Mouse (Mus musculus) lung, embryonic 14.5 days (tissue): ENCODE data around the gene Cux1. TPM values are rescaled to one million over a fixed set of nuclear protein-coding genes. Genes with fewer than 3 reads are reported as not detected.

Source experiments
- ATAC-seq: fragments of 200-750 bp; cut with Nextera tagmentation; 2 replicates; pipeline ENCODE4 v1.8.0; 2017; ENCODE audit warnings: mild to moderate bottlenecking, moderate TSS enrichment, moderate library complexity; ENCODE audit not compliant: insufficient read depth
- DNase-seq: peaks from one replicate; pipeline ENCODE4 v3.0.0-alpha.2; 2015
- H3K27ac ChIP-seq: fragments of 300-500 bp; sonication (generic); 2 replicates; pipeline ENCODE4 v1.5.1; 2014; ENCODE audit warnings: low read depth, mild to moderate bottlenecking, moderate library complexity
- H3K27me3 ChIP-seq: fragments of 300-500 bp; sonication (generic); 2 replicates; pipeline ENCODE4 v1.6.1; 2014; ENCODE audit warnings: low read length, control low read depth; ENCODE audit not compliant: insufficient read depth
- H3K36me3 ChIP-seq: fragments of 300-500 bp; sonication (generic); 2 replicates; pipeline ENCODE4 v1.6.1; 2014; ENCODE audit warnings: control low read depth; ENCODE audit not compliant: insufficient read depth
- H3K4me1 ChIP-seq: fragments of 300-500 bp; sonication (generic); 2 replicates; pipeline ENCODE4 v1.6.1; 2014; ENCODE audit warnings: antibody characterized with exemption, control low read depth; ENCODE audit not compliant: insufficient read depth
- H3K4me2 ChIP-seq: fragments of 300-500 bp; sonication (generic); 2 replicates; pipeline ENCODE4 v1.6.1; 2014; ENCODE audit warnings: mild to moderate bottlenecking
- H3K4me3 ChIP-seq: fragments of 300-500 bp; sonication (generic); 2 replicates; pipeline ENCODE4 v1.5.1; 2014; ENCODE audit warnings: low read depth, low read length
- H3K9ac ChIP-seq: fragments of 300-500 bp; sonication (generic); 2 replicates; pipeline ENCODE4 v1.6.1; 2014
- H3K9me3 ChIP-seq: fragments of 300-500 bp; sonication (generic); 2 replicates; pipeline ENCODE4 v1.6.1; 2016; ENCODE audit warnings: low read depth, low read length, control low read depth
- CTCF ChIP-seq: IDR thresholded peaks from 2 replicates; pipeline ENCODE4 v1.5.1; 2016; ENCODE audit warnings: antibody characterized with exemption, low read depth
- WGBS: fragments of 180-500 bp; shearing (Covaris S2); extraction: QIAGEN DNeasy Blood & Tissue Kit; methylation state at CpG from one replicate; pipeline ENCODE4 v1.1.7; 2014; 5-methylcytosine and 5-hydroxymethylcytosine counted together
- polyA plus RNA-seq: library from polyadenylated mRNA; unstranded; fragments of >200 nt; fragmentation: Nextera tagmentation; extraction: Ambion mirVana; gene quantifications from 2 replicates; pipeline ENCODE4 v1.2.1, GENCODE M21; 2014

The Cux1 gene
- polyA plus RNA-seq, 1 experiment from 2014 or later: 104 TPM

DNA sequence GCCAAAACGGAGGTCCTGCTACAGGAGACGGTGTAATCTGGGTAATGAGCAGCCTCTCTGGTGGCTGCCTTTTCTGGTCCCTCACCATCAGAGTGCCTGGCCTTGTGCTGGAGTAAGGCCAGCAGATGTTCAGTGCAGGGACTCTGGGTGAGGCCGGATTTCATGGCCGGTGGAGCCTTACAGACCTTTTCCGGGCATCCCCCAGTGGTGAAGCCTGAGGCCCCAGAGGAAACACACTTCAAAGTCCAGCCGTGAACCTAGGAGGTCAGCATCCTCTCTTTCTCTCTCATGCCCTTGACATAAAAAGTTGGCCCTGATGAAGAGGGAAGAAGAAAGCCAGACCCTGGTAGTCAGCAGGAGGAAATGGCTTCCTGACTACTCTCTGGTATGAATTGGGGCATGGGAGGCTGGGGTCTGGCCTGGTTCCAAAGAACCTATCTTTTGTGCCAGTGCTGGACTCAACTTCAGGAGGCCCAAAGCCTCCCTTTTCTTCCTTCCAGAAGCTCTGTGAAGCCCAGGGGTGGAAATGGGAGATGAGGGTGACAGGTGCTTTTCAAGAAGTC, 138.7 kb downstream of the Cux1 start:
- H3K9me3 ChIP-seq: no peaks in the 10 kb centered on the region
- no peak for TF ChIP-seq CTCF
- H3K4me2 ChIP-seq: no peak overlapping the region; the same call in 1 of the 2 replicates
- H3K27ac ChIP-seq: peak overlapping the region; percentile 83
- H3K27me3 ChIP-seq: no peaks in the 10 kb centered on the region
- H3K9ac ChIP-seq: no peak overlapping the region
- H3K4me1 ChIP-seq: peaks cover 20% of the 10 kb centered on the region
- no peak overlapping the region for H3K4me3 ChIP-seq
- ATAC-seq: peak; percentile 56; the same call in 1 of the 2 replicates
- WGBS: 35% methylated on average over 6 of the region's 6 CpGs
- H3K36me3 ChIP-seq: no peaks in the 10 kb centered on the region
- DNase-seq: peak; percentile 59

DNA sequence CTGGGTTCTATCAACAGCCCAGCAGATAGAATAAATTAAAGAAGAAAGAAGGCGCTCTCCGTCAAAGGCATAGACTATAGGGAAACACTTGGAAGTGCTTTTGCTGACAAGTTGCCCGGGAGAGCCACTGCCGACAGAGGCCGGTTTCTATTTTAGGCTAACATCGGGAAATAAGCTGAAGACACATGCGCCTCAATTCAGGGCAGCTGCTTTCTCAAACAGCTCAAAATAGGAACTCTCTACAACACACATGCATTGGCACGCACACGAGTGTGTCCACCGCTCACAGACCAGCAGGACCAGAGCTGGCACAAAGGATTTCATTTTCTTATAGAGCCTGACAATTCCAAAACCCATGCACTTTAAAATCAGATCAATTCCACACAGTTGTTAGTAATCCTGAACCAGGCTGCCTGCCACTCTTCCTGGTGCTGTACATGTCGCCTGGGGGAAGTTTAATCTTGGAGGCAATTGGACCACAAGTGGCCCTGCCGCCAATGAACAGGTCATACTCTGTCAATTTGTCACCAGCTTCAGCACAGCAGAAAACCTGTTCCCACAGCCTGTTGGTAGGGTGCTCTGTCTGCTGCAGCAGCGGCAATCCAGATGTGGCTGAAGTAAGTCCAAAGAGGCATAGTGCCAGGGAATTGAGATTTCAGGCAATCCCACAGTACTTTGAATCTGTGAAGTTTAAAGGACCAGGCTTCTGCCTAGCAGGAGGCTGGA, 139.4 kb downstream of the Cux1 start:
- DNase-seq (peak; percentile 60), ATAC-seq (0 out of 2 replicates have a peak, but pooled peaks have one; percentile 5)
- TF ChIP-seq CTCF: no peak
- no peaks in the 10 kb centered on the region for H3K36me3 ChIP-seq
- peak overlapping the region; percentile 83 for H3K27ac ChIP-seq
- no peaks in the 10 kb centered on the region for H3K9me3 ChIP-seq
- H3K4me2 ChIP-seq: peak overlapping the region; percentile 26
- no peak overlapping the region for H3K9ac ChIP-seq
- no peak overlapping the region for H3K4me3 ChIP-seq
- peaks cover 20% of the 10 kb centered on the region for H3K4me1 ChIP-seq
- no peaks in the 10 kb centered on the region for H3K27me3 ChIP-seq
- 29% methylated on average over 13 of the region's 13 CpGs for WGBS

- Histone ChIP-seq H3K4me1 (peaks cover 20% of the 10 kb centered on the region), H3K4me2 (peak overlapping the region; percentile 26), H3K27me3 (no peaks in the 10 kb centered on the region), H3K27ac (peak overlapping the region; percentile 83), H3K9me3 (no peaks in the 10 kb centered on the region), H3K4me3 (no peak overlapping the region), H3K9ac (no peak overlapping the region), H3K36me3 (no peaks in the 10 kb centered on the region)
- no peak for TF ChIP-seq CTCF
- DNase-seq (peak; percentile 31), ATAC-seq (0 out of 2 replicates have a peak, but pooled peaks have one; percentile 55)
- 34% methylated on average over 4 of the region's 4 CpGs for WGBS
These were observed 140.0 kb downstream of the Cux1 start for GRCm38 (mm10) chr5:136427121-136427771.

DNA sequence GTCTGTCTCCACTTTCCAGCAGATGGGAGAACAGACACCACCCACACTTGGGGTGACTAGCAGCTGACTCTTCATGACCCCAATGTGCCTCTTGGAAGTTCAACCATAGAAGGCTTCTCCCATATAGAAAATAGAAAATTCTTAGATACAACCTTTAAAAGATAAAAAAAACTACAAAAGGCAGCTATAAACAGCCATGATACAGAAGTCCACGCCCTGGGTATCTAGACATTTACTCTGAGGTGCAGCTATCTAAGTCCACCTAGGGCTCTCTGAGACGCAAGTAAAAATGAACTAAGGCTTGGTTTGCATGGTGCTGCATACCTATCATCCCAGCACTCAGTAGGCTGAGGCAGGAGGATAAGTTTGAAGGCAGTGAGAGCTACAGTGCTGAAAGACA, 144.3 kb downstream of the Cux1 start:
- TF ChIP-seq CTCF: no peak
- Histone ChIP-seq H3K9ac (no peak overlapping the region), H3K9me3 (no peaks in the 10 kb centered on the region), H3K27me3 (no peaks in the 10 kb centered on the region), H3K4me3 (no peak overlapping the region), H3K36me3 (no peaks in the 10 kb centered on the region), H3K4me1 (peaks cover 9% of the 10 kb centered on the region), H3K27ac (no peak overlapping the region), H3K4me2 (no peak overlapping the region)
- no peak for ATAC-seq
- 93% methylated on average over 2 of the region's 2 CpGs for WGBS
- DNase-seq: no peak

- Histone ChIP-seq H3K4me3 (no peak overlapping the region), H3K9me3 (no peaks in the 10 kb centered on the region), H3K27ac (no peak overlapping the region), H3K27me3 (no peaks in the 10 kb centered on the region), H3K36me3 (no peaks in the 10 kb centered on the region), H3K4me2 (no peak overlapping the region), H3K9ac (no peak overlapping the region), H3K4me1 (no peaks in the 10 kb centered on the region)
- 55% methylated on average over 3 of the region's 3 CpGs for WGBS
- ATAC-seq (no peak), DNase-seq (no peak)
- TF ChIP-seq CTCF: no peak
These were observed 145.4 kb downstream of the Cux1 start for GRCm38 (mm10) chr5:136421885-136422284.

- Histone ChIP-seq H3K4me3 (no peak overlapping the region), H3K36me3 (no peaks in the 10 kb centered on the region), H3K4me1 (no peaks in the 10 kb centered on the region), H3K9ac (no peak overlapping the region), H3K9me3 (no peaks in the 10 kb centered on the region), H3K4me2 (no peak overlapping the region), H3K27me3 (no peaks in the 10 kb centered on the region), H3K27ac (no peak overlapping the region)
- WGBS: 80% methylated on average over 3 of the region's 3 CpGs
- no peak for TF ChIP-seq CTCF
- no peak for DNase-seq
- no peak for ATAC-seq
These were observed 146.0 kb downstream of the Cux1 start for GRCm38 (mm10) chr5:136421316-136421715.

DNA sequence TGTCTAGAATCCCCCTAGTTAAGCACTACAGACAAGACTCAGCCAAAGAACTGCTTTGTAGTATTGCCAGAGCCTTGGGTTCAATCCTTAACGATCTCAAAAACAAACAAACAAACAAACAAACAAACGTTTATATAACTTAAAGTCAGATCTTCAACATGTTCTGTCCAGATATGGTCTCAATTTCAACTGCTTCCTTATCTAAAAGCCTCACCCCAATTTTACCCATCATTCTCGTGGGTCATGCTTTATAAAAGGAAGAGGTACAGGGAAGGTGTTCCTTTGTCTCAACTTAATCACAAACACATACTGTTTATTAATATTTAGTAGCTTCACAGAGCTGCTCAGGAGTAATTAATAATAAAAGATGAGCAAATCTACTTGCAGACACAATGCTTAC, 146.9 kb downstream of the Cux1 start:
- Histone ChIP-seq H3K27me3 (no peaks in the 10 kb centered on the region), H3K9me3 (no peaks in the 10 kb centered on the region), H3K4me1 (no peaks in the 10 kb centered on the region), H3K27ac (no peak overlapping the region), H3K9ac (no peak overlapping the region), H3K4me3 (no peak overlapping the region), H3K36me3 (no peaks in the 10 kb centered on the region), H3K4me2 (no peak overlapping the region)
- DNase-seq (no peak), ATAC-seq (no peak)
- WGBS: 74% methylated on average over 3 of the region's 3 CpGs
- no peak for TF ChIP-seq CTCF
